Mouse (Mus musculus) cerebral cortex, adult 2 months (tissue): ENCODE results near the gene Cadm3.

Experiments
- WGBS: fragments of 180-500 bp; shearing (Covaris S2); methylation state at CpG from one replicate; pipeline ENCODE4 v1.1.7; 2018; 5-methylcytosine and 5-hydroxymethylcytosine counted together

The Cadm3 gene

GRCm38 (mm10) chr1:173357799-173358198 is 9.7 kb downstream of the Cadm3 start:
- 23% methylated on average over 4 of the region's 4 CpGs for WGBS

GRCm38 (mm10) chr1:173356699-173357098 is 10.8 kb downstream of the Cadm3 start:
- WGBS: 66% methylated on average over 2 of the region's 2 CpGs

GRCm38 (mm10) chr1:173355107-173355846 is 12.2 kb downstream of the Cadm3 start:
- 43% methylated on average over 7 of the region's 7 CpGs for WGBS

GRCm38 (mm10) chr1:173350372-173350957 is 17.0 kb downstream of the Cadm3 start, which contains the start of gene Aim2:
Gene Aim2, plus strand, starts transcription at chr1:173350879.
- 30% methylated on average over 10 of the region's 10 CpGs for WGBS

GRCm38 (mm10) chr1:173349946-173350345 is 17.5 kb downstream of the Cadm3 start:
- 25% methylated on average over 6 of the region's 6 CpGs for WGBS

- 68% methylated on average over 5 of the region's 5 CpGs for WGBS
Observed at GRCm38 (mm10) chr1:173349192-173349591, 18.3 kb downstream of the Cadm3 start.

- 77% methylated on average over 1 of the region's 1 CpGs for WGBS
Observed at GRCm38 (mm10) chr1:173348527-173348926, 19.0 kb downstream of the Cadm3 start.

GRCm38 (mm10) chr1:173345112-173345511 is 22.4 kb downstream of the Cadm3 start:
- WGBS: 85% methylated on average over 4 of the region's 4 CpGs

- WGBS: 43% methylated on average over 3 of the region's 3 CpGs
Observed at GRCm38 (mm10) chr1:173343934-173344333, 23.6 kb downstream of the Cadm3 start.

GRCm38 (mm10) chr1:173342425-173342824 is 25.1 kb downstream of the Cadm3 start:
- WGBS: 73% methylated on average over 1 of the region's 1 CpGs

- 14% methylated on average over 2 of the region's 2 CpGs for WGBS
Observed at GRCm38 (mm10) chr1:173339543-173339942, 28.0 kb downstream of the Cadm3 start.

- WGBS: 60% methylated on average over 10 of the region's 10 CpGs
Observed at GRCm38 (mm10) chr1:173337008-173337407, 30.5 kb downstream of the Cadm3 start.

- WGBS: 48% methylated on average over 11 of the region's 11 CpGs
Observed at GRCm38 (mm10) chr1:173335903-173336302, 31.6 kb downstream of the Cadm3 start.

- WGBS: 66% methylated on average over 9 of the region's 9 CpGs
Observed at GRCm38 (mm10) chr1:173333312-173334253, 33.9 kb downstream of the Cadm3 start, which contains the start of gene Ackr1. Gene Ackr1, minus strand, starts transcription at chr1:173333750.

GRCm38 (mm10) chr1:173332418-173332817 is 35.1 kb downstream of the Cadm3 start:
- 76% methylated on average over 5 of the region's 5 CpGs for WGBS

GRCm38 (mm10) chr1:173329743-173330142 is 37.8 kb downstream of the Cadm3 start:
- WGBS: 47% methylated on average over 5 of the region's 5 CpGs

GRCm38 (mm10) chr1:173329185-173329584 is 38.3 kb downstream of the Cadm3 start:
- 47% methylated on average over 4 of the region's 4 CpGs for WGBS

- 39% methylated on average over 8 of the region's 8 CpGs for WGBS
Observed at GRCm38 (mm10) chr1:173328446-173328845, 39.0 kb downstream of the Cadm3 start.

- WGBS: 54% methylated on average over 1 of the region's 1 CpGs
Observed at GRCm38 (mm10) chr1:173326552-173326951, 40.9 kb downstream of the Cadm3 start.

- WGBS: 76% methylated on average over 1 of the region's 1 CpGs
Observed at GRCm38 (mm10) chr1:173325395-173325794, 42.1 kb downstream of the Cadm3 start.

- 52% methylated on average over 4 of the region's 4 CpGs for WGBS
Observed at GRCm38 (mm10) chr1:173324961-173325360, 42.5 kb downstream of the Cadm3 start.
